Mouse (Mus musculus): ENCODE measurements around the gene Gpc3.

DNA sequence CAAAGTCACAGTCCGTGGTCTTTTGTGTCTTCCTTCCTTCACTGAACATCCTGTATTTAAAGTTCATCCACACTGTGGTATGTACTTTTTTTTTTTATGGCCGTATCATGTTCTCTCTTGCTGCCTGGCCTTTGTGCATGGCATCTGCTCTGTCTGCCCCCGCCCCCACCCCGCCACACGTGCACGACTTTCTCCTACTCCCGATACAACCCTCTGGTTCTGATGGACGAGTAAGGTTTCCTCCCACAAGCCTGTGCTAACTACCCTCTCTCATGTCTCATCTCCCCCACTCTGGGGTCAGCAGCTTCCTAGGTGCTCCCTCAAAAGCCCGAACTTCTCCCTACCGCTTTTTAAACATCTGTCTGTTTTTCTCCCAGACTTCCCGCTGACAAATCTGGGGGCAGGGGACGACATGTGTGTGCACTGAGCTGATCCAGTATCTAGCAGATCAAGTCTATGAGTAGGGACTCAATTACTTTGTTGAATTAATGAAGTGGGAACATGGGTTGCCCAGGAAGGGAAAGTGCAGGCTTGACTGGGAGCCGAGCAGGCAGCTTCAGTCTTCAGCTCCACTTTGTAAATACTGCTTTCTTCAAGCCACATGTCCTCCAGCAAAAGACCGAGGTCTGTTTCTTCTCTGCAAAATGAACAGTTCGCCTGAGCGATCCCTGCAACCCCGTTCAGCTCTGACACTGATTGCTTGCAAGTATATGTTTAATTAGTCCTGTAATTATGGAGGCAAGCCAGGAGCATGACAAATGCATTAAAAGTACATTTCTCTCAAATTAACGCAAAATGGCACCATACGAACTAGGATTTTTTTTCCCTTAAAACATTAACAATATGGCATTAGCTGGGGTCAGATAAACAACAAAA is 35.4 kb upstream of the Gpc3 start:
- TF ChIP-seq CTCF (conservative IDR thresholded peaks at IDR 0.05 in 1 of 2, IDR thresholded peaks at IDR 0.05 in 1 of 2; ENCODE audit: low read depth in 2 of 2, low read length in 2 of 2) (no peak), USF1 (IDR thresholded peaks at IDR 0.05; ENCODE audit: low read depth, low read length) (no peak), POLR2A (IDR thresholded peaks at IDR 0.05; ENCODE audit: low read depth, low read length) (no peak), EP300 (IDR thresholded peaks at IDR 0.05; ENCODE audit: low read length) (no peak), USF2 (conservative IDR thresholded peaks at IDR 0.05; ENCODE audit: low read depth, low read length) (no peak), SIN3A (IDR thresholded peaks at IDR 0.05; ENCODE audit: low read length) (no peak), HCFC1 (IDR thresholded peaks at IDR 0.05; ENCODE audit: low read depth, low read length) (no peak), ETS1 (conservative IDR thresholded peaks at IDR 0.05; ENCODE audit: low read depth, low read length) (no peak), NELFE (IDR thresholded peaks at IDR 0.05; ENCODE audit: low read depth, low read length) (no peak)

All from CH12.LX (cell line).